Mouse (Mus musculus): ENCODE measurements at regions not wholly inside any gene's neighbourhood (a gene's known extent, or its start where the extent isn't known, plus 50 kb on each side); places are given as distances from the start of the nearest gene placed in this dataset.
"Not testable (repeated sequence)": the region's sequence is repeated elsewhere in the genome, so short reads cannot be mapped to it uniquely, and the experiment has no call there.

DNA sequence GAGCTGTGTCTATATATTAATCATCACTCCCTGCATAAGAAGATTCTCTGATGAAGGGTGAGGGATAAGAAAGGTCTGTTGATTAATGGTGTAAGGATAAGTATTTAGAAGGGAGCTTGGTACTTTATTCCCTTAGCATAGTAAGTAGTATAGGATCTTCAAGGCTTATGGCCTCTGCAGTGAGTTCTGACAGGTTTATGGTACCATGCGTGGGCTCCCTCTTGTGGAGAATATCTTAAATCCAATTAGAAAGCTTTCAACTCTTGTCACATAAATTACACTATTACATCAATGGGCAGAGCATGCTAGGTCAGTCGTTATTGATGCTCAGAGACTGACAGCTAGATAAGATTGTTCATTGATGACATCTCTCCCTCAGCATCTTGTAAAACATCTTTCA, 112.7 kb upstream of the Grin3a start:
- no peak for DNase-seq

DNA sequence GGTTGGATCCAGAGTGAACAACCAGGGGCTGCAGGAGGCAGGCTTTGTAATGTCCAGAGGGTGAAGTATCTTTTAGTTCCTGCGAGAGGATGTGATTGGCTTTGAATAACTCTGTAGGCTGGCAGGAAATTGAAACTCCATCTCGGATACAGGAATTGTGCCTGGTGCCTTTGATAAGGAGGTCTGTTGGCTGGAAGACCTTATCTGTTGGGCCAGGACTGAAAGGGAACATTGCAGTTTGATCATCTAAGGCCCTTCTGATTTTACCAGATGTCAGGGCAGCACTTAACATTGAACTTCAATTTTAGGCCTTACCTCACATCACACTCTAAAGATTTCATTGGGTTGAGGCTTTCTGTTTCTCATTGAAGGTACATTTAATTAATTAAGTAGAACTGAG, 111.3 kb upstream of the Grin3a start:
- DNase-seq: no peak

DNA sequence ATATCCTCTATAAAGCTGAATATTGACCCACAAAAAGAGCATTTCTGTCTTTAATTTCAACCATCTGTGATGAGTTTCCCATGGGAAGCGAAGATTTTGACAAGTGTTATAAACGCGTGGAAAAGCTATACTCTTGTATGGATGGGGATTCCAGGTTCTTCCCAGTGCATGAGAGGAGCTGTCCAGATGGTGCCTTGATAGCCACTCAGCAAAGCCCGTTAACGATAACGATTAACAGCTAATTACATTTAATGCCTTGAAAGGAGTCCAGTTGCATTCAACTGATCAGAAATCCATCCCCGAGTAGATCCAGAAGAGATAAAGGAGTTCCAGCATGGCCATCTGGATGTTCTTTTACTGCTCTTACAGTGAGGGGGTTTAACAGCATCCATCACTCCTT, 100.8 kb upstream of the Grin3a start:
- no peak for DNase-seq

DNA sequence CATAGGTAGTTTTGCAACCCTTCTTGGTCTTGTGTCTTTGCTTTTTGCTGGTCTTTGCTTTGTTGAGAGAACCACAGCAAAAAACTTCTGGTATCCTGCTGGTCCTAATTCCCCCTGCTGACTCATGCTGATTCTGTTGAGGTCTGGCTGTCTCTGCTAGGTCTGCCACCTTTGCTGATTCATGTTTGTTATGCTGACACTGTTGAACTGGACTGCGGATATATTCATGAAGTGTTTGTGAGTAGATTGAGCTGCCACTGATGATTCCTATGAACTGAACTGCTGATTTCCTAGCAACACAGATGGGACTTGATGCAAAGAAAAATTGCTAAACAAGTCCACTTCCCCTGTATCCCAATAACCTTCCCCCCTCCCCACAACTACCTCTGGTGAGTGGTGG, 91.9 kb upstream of the Grin3a start:
- no peak for DNase-seq

DNA sequence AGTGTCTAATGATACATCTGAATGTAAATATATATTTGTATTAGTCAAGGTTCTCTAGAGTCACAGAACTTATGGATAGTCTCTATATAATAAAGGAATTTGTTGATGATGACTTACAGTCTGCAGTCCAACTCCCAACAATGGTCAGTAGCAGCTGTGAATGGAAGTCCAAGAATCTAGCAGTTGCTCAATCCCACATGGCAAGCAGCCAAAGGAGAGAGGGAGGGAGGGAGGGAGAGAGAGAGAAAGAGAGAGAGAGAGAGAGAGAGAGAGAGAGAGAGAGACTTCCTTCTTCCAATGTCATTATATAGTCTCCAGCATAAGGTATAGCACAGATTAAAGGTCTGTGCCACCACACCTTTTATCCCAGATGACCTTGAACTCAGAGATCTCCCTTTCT, 84.1 kb upstream of the Grin3a start:
- not testable (repeated sequence) for DNase-seq

DNA sequence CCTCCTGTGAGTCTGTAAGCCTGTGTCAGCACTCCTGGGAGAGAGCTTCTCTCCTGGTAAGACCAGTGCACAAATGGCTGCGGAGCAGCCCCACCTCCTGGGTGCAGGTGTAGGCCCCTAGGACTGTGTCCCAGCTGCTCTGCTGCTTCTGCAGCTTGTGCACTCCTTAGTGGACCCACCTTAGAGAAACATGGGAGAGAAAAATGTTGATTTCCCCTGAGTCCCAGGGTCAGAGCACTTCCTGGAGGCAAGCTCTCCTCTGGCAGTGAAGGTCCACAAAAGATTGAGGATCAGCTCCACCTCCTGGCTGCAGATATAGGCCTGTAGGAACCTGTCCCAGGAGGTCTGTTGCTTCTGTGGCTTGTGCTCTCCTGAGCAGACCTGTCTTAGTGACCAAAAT, 81.5 kb upstream of the Grin3a start:
- no peak for DNase-seq

DNA sequence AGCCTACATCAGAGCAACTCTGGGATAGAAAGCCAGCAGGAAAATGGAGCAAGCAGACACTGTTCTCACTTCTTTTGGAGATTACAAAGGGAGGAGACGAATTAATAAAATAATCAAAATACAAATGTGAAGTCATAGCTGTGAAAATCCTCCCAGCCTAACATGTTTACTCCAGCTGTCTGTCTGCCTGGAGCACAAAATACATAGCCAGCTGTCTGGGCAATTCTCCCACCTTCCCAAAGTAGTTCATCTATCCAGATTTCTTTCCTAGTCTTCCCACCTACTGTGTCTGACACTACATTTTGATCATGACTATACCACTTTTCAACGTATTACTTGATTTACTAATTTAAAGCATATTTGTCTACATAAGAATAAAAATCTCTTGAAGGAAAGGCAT, 68.7 kb upstream of the Grin3a start:
- no peak for DNase-seq

DNA sequence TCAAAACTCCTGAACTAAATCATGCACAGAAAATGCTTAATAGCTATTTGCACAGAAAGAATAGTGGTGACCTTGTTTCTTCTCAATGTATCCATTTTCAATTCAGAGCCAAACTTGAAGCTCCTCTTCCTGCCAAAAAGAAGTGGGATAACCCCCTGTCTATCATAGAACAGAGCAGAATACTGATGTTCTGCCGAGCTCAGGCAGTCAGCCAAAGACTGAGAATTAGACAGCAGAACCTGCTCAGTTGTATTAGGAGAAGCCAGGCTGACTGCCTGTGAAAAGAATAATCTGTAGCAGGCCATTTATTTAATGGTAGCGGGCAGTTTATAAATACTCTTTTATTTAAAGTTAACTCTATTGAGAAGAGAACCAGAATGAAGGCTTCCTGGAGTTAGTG, 68.1 kb upstream of the Grin3a start:
- DNase-seq: peak; percentile 27
